Mouse (Mus musculus) cerebellum, adult (tissue): ENCODE measurements at regions not wholly inside any gene's neighbourhood (a gene's known extent, or its start where the extent isn't known, plus 50 kb on each side); places are given as distances from the start of the nearest gene placed in this dataset.

Experiments
- ATAC-seq: cut with Nextera tagmentation; 2 replicates; pipeline ENCODE4 v1.9.2; 2017; ENCODE audit warnings: mild to moderate bottlenecking, moderate library complexity, mixed read lengths; ENCODE audit not compliant: insufficient number of reproducible peaks, low FRiP score, low TSS enrichment

DNA sequence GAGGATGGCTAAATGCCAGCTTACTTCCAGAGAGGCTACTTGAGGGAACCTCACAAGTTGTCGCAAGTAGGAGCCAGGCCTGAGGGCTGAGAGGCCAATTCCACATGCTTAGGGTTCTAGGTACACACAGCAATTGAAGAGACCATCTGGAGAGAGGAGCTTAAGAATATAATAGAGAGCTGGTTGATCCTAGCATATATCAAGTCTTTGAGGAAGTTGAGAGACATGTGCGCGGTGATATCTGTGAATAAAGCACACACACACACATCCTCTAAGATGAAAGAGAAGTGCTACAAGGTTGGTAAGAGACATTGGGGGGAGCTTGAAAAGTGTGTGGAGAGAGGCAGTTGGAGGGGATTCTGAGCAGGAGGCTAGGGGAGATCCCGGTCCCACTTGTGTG, 189.5 kb downstream of the Zfp462 start:
- no peak for ATAC-seq

DNA sequence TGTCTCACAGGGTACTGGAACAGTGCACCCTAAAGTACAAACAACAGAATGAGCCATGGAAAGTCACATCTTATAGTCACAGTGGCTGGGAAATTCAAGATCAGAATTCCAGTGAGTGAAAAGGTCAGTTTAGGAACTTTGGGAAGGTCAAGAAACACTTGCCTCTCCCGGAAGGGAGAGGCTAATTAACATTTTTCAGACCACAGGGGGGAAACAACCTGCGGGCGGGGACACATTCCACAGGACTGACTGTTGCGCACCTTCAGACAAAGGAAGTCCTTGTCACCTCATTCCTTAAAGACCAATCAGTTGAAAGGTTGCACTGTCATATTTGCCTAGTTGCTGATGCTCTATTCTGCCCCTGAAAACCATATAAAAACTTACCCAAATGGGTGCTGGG, 189.9 kb downstream of the Zfp462 start:
- ATAC-seq = no peak

DNA sequence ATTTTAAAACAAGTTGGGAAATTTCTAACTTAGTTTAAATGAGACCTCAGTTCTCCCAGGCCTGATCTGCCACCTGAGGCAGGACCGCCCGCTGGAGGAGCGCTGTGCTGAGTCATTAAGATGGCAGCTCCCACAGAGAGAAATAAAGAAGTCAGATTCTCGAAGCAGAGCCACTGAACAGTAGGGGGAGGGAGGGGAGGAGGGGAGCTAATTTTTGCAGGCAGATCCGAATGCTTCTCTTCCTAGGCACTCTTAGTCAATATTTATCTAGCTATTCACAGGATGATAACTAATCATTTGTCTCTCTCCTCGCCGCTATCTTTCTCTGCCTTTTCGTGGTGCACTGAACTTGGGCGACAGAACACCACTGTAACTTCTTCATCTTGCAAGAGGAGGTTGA, 191.4 kb downstream of the Zfp462 start:
- no peak for ATAC-seq

DNA sequence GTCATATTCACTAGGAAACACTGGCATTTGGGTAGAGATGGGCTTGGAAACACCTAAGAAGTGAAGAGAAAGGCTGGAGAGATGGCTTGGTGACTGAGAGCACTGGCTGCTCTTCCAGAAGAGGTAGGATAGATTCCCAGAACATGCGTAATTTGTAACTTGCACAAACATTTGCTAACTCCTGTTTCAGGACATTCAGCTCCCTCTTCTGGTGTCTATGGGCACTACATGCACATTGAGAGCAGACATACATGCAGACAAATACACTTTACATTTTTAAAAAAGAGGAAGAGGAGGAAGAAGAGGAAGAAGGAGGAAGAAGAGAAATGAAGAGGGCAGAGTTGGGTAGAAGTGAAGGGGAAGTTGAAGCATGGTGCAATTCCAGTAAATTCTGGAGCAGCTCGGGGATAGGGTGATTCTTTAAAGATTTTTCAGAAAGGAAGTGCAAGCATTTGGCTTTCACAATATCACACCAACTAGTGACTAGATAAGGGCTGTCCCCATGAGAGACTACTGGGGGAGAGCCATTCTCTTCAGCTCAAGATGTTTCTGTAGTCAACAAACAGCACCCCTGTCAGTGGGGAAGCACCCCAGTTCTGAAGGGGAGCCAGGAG, 193.0 kb downstream of the Zfp462 start:
- ATAC-seq = no peak

DNA sequence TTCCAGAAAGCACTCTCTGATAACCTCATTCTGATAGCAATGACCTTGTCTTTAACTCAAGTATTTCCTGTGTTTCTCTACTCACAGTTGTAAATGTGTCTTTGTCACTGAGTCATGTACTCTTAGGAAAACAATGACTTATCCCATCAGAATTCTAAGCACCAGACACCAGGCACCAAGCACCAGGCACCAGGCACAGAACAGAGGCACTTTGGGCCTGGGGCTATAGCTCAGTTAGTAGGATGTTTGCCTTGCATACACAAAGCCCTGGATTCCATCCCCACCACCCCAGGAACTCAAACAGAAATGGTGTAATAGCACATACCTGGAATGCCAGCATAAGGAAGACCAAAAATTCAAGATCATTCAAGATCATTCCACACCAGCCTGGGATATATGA, 196.5 kb downstream of the Zfp462 start:
- ATAC-seq = no peak

DNA sequence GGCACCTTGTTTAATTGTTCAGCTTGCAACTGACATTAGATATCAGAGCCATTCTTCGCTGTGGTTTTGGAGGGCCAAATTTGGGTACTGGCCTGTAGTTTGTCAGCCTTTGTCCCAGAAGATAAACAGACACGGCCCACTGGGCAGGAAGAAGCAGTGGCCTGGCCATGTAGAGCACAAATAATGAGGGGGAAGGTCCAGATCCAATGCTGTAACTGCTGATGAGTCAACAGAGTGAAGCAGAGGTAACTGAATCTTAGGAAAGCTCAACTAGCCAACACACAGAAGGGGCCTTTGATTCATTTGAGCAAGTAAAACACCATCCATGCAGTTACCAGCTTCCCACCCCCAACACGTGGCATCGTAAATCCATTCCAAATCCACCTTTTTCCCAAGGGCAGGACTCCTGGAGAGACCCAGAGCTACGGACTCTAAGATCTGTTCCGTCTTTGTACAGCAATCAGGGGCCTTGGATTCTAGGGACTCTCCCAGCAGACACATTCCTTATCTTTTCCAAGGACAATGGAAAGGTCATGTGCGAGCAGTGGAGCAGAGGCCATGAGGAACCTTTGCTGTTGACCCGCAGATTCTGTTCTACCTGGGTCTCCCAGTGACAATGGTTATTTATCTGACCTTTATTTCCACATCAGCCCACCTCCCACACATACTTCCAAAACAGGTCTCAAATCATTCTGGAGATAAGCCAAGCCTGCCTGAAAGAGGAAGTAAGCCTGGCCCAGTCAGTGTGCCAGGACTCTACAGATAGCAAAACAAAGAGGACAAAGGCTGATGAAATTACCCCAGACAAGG, 197.3 kb downstream of the Zfp462 start:
- no peak for ATAC-seq

DNA sequence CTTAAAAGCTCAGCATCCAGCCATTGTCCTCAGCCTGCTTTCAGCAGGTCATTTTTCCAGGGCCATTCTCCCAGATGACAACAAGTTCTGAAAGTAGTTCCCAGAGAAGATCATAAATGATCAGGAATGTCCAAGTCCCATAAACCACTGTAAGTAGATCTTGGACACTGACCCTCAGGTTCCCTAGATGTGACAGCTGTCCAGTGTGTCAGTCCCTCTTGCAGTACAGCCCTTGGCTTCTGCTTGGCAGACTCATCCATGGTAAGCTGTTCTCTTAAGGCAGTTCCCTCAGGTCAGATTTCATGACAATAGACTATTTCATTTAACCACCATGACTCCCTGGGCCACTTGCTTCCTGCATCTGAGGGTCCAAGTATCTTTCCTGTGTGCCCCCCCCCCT, 198.6 kb downstream of the Zfp462 start:
- ATAC-seq = no peak

DNA sequence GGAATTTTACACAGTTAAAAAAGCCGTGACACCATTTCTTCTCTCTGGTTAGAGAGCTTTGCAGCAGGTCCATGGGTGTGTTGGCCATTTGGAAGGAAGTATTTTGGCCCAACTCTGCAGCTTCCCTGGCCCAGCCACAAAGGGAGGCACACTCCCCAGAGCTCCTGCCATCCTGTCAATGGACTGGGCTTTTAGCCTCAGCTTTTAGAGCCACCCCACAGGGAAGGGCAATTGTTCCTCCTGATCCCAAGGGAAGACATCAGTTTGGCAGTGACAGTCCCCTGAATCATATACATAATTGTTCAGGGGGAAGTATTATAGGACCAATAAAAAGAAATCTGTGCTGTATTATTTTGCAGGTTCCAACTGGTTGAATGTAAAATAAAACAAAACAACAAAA, 200.1 kb downstream of the Zfp462 start:
- no peak for ATAC-seq

DNA sequence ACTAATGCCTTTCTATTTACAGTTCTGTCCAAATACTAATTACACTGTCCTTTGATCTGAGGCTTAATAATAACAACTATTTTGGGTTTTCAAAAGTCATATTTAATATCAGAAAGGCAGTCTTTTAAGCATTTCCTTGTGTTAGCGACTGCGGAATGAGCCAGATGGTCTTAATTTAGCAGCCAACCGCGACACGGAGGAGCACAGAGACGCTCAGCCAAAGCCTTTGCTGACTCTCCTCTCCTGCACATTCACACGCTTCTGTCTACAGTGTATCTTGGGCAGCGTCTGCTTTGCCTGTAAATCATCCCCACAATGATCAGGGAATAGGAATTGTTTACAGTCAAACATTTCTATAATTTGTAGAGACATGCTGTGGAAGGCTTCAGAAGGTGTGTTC, 201.1 kb downstream of the Zfp462 start:
- ATAC-seq = no peak

DNA sequence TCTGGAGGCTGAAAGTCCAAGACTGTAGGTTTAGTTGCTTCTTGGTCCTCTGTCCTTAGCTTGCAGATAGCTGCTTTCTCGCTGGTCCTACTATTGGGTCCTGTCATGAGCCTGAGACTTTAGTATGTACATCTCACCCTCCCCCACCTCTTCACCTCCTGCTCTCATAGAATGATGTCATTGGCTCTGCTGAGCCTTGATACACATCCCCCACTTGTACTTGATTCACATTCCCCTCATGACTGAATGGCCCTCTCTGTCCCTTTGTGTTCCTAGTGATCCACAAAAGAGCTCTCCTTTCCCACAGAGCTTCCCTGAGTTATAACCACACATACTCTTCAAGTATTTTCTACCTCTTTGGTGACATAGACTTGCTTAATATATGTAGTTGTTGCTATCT, 201.5 kb upstream of the Rad23b start:
- ATAC-seq = no peak

DNA sequence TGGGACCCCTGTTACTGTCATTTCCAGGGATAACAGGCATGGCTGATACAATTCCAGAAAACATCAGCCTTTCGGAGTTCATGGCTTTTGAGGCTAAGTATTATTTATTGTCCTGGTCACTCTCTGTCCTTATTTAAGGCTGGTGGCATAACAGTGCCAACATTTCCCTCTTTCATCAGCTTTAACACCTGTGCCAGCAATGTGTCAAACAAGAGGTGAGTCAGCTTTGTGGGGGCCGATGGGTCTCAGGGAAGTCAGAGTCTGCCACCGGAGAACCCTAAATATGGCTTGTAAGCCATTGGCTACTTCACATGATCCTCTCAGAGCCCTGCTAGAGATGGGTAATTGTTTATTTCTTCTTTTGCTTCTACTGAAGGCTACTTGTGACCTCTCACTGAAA, 195.3 kb upstream of the Rad23b start:
- no peak for ATAC-seq

DNA sequence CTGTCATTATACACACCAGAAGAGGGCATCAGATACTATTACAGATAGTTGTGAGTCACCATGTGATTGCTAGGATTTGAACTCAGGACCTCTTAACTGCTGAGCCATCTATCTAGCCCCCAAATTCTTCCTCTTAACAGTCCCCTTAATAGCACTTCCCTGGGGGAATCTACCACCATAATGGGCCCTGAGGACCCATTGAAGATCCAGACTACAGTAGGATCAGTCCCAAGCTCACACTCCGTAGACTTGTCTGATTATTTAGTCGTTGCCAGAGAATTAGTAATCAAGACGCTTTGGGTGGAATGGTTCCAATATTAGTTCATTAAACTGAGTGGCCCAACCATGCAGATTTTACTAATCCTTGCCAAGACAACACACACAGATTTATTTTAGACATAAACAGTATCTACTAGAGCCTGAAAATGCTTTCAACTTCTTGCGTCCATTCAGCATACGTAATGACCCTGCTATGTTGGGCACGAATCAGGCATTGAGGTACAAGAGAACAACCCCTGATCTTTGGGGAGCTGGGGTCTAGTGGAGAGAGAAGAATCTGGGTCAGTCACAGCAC, 191.6 kb upstream of the Rad23b start:
- ATAC-seq = no peak

DNA sequence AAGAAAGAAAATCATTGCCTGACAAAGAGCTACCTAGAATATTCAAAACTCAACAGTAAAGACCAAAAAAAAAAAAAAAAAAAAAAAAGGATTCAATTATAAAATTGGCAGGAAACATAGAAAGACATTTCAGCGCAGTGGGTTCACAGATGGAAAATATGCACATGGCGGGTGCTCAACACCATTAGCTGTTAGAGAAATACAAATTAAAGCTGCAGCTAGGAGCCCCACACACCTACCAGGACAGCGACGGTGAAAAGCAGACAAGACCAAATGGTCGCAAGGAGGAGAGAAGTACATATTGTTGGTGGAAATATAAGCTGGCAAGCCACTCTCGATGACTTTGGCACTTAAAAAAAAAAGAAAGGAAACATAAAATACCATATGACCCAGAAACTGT, 183.6 kb upstream of the Rad23b start:
- ATAC-seq = no peak

DNA sequence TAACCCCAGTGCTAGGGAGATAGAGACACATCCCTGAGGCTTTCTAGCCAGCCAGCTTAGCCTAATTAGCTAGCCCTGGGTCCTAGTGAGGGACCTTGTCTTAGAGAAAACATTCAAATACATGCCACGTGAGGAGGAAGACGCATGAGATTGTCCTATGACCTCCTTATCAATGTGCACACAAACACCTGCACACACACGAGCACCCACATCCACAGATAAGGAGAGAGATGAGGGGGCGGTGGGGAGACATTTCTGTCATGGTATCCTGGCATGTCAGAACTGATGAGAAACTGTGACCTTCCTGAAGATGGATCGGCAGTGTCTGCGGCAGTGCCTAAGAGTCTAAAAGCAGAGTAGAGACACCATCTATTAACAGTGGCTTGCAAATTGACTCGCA, 180.8 kb upstream of the Rad23b start:
- no peak for ATAC-seq

DNA sequence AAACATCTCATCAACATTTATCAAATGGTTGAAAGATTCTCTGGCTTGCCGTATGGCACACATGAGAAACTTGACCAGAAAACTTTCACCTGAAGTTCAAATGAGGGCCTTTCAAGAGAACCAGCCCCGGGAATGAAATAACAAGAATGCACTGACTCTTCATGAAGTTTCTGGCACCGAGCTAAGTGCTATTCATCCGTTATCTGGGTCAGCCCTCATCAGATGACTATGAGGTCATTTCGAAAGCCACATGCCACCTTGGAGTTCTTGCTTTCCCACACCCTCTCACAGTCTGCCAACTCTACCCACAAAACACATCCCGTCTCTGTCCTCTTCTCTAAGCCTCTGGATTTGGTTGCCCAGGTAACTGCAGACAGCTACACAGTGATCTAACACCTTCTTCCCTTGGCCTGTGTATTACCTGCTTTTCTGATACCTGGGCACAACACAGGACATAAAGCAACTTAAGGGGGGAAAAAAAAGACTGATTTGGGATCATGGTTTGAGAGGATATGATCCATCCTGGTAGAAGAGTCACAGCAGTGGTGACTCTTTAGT, 177.4 kb upstream of the Rad23b start:
- ATAC-seq = peak; percentile 57; the same call in 1 of the 2 replicates

DNA sequence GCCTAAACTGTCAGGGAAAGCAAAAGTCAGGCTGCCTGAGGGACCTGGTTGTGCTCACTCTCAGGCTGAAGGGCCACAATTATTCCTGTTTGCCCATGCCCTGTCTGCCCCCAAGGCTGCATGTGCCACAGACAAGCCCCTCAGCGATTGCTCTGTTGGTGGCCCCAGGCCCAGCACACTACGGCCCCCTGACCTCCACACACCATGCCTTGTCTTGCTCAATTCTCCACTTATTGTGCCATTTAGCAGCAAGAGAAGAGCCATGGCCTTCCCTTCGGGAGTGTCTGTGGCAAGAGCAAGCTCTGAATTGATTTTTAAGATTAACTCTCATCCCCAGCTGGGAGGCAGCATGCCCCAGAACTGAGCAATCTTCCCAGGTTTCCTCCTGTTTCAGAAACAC, 173.8 kb upstream of the Rad23b start:
- no peak for ATAC-seq

DNA sequence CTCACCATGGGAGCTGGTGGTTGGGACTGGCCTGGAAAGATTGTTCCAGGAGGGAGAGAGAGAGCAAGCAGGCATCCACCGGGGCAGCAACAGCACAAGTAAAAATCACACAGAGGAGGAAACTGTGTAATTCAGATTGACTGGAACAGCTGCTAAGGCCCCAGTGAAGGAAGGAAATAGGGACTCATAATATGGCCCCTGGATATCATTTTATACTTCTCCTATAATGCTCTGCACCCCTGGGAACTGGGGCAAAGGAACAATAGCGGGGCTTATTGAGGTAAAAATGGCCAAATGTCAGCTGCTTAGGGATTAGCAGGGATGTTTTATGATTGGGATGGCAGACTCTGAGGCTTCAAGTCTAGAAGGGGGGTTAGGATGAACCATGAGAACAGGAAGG, 170.4 kb upstream of the Rad23b start:
- ATAC-seq = no peak

DNA sequence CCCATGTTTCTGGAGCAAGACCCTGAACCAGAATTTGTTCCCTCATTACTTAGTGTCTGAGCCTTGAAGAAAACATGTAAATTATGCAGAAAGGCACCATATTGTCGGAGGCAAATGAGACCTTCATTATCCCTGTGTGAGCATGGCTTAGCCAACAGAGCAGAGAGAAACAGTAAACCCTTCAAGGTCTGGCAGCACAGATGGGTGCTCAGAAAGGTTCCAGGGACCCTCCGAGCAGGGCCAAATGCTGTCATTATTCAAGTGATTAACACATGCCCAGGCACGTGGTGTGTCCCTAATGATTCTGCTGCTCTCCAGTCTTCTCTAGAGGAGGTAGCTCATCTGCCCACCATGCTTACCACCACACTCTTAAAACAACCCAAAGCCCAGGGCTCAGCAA, 166.3 kb upstream of the Rad23b start:
- ATAC-seq = no peak

DNA sequence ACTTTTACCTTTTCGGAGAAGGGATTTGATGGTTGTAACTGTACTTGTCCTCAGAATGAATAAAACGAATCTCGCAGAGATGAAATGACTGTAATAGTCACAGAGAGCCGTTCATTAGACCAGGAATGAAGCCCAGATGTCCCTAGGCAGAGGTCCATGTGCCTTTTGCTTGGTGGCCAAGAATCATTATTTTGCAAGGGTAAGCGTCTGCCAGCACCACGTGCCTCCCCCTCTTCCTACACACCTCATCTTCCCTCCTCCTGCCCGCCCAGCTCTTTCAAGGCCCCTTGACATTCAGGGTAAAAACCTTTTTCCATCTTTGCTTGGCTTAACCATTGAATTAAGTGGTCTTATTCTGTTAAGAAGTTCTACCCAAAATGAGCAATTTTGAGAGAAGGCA, 161.1 kb upstream of the Rad23b start:
- no peak for ATAC-seq

DNA sequence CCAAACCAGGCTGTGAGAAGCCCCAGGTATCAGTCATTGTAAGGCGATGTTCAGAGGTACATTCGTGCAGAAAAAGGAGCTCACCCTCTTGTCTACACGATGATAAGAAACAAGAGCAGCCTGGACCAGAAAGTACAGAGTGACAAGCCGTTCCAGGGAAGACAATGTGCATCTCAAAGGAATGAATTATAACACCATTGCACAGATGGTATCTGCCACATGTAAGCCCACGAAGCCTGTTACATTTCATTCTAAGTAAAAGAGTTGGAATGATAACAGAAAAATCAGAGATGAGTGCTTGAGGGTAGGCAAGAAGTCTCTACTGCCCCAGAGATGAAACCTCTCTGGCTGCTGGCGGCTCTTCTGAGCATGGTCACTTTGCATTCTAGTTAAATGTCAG, 159.3 kb upstream of the Rad23b start:
- ATAC-seq = no peak

DNA sequence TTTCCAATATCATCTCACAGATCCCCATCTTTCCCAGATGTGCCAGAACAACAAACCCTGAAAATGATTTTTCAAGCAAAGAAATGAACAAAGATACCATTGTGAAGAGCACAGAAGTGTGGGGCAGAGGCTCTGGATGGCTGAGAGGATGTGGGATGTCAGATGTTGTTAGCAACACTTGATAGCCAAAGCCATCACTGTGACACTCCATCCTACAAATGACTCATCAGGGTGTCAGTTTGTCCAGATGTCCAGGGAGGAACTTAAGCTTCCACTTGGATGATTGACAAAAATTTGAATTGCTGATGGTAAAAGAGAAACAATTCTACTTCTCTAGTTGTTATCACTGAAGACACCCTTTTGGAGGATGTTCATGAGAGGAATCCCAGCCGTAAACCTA, 155.8 kb upstream of the Rad23b start:
- ATAC-seq = no peak

DNA sequence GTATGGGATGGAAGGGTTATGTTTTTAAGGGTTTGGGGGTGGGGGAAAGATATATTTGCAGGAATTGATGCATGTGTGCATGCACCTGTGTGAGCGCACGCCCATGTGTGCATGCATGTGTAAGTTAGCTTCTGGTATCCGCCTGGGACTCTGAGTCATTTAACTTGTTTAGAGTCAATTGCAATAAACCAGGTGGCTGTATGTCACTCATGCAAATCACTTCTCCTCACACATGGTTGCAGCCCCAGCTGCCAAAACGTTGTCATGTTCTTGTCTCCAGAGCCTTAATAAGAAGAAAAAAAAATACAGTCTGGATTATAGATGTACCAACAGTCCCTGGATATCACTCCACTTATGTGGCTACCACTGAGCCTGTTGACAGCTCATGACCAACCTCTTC, 155.3 kb upstream of the Rad23b start:
- no peak for ATAC-seq
